Mouse (Mus musculus) spleen, adult 2 months (tissue): Measurements from ENCODE around the gene Notch2. TPM values are rescaled to one million over a fixed set of nuclear protein-coding genes. Genes with fewer than 3 reads are reported as not detected.

ENCODE experiments used
- DNase-seq, 2 experiments: peaks; one replicate each; pipeline versions ENCODE4 v3.0.0 to v3.0.0-alpha.2; 2012 to 2021; ENCODE audit warnings: low spot score in 2 of 2, low read depth in 1 of 2
- H3K27ac ChIP-seq: fragments of 200-500 bp; 2 replicates; pipeline ENCODE4 v1.5.1; 2012; ENCODE audit warnings: low read length, inconsistent platforms; ENCODE audit not compliant: insufficient read depth
- H3K27me3 ChIP-seq: fragments of 200-500 bp; 2 replicates; pipeline ENCODE4 v1.6.1; 2012; ENCODE audit warnings: mild to moderate bottlenecking, moderate library complexity, low read length, inconsistent platforms; ENCODE audit not compliant: control insufficient read depth, insufficient read depth
- H3K36me3 ChIP-seq: fragments of 200-500 bp; 2 replicates; pipeline ENCODE4 v1.6.1; 2012; ENCODE audit warnings: mild to moderate bottlenecking, low read length, inconsistent platforms; ENCODE audit not compliant: control insufficient read depth, insufficient read depth
- H3K4me1 ChIP-seq: fragments of 200-500 bp; 2 replicates; pipeline ENCODE4 v1.6.1; 2011; ENCODE audit warnings: inconsistent platforms; ENCODE audit not compliant: control insufficient read depth, insufficient read depth, insufficient read length
- H3K4me3 ChIP-seq: fragments of 200-500 bp; 2 replicates; pipeline ENCODE4 v1.5.1; 2011; ENCODE audit warnings: mild to moderate bottlenecking, inconsistent platforms; ENCODE audit not compliant: insufficient read depth, insufficient read length; ENCODE audit errors: extremely low read depth
- CTCF ChIP-seq: fragments of 200-500 bp; IDR thresholded peaks from 2 replicates; pipeline ENCODE4 v1.5.1; 2011; ENCODE audit warnings: mild to moderate bottlenecking, inconsistent platforms; ENCODE audit not compliant: insufficient read depth, insufficient read length, insufficient replicate concordance; ENCODE audit errors: extremely low read depth
- POLR2A ChIP-seq: fragments of 200-500 bp; IDR thresholded peaks from 2 replicates; pipeline ENCODE4 v1.6.1; 2011; ENCODE audit warnings: low read depth, low read length, inconsistent platforms
- WGBS: fragments of 180-500 bp; shearing (Covaris S2); methylation state at CpG from one replicate; pipeline ENCODE4 v1.1.7; 2018; 5-methylcytosine and 5-hydroxymethylcytosine counted together
- polyA plus RNA-seq: library from polyadenylated mRNA; depleted of rRNA; stranded (reverse); fragments of >200 nt; gene quantifications from 2 replicates; pipeline ENCODE4 v1.2.3, GENCODE M21; 2012

Notch2 gene
- polyA plus RNA-seq, 1 experiment, result 45.7 TPM

- H3K27me3 ChIP-seq, result no peaks in the 10 kb centered on the region
- 73% methylated on average over 5 of the region's 5 CpGs for WGBS
- H3K36me3 ChIP-seq, result no peaks in the 10 kb centered on the region
- peaks cover 18% of the 10 kb centered on the region; the same call in 1 of the 2 replicates for H3K4me1 ChIP-seq
- peak overlapping the region; percentile 47 for H3K27ac ChIP-seq
- TF ChIP-seq CTCF (no peak), POLR2A (no peak)
- no peak for DNase-seq
- H3K4me3 ChIP-seq, result no peak overlapping the region
These were observed 41.1 kb upstream of the Notch2 start for GRCm38 (mm10) chr3:97972200-97972599.

GRCm38 (mm10) chr3:97972707-97973106 is 40.6 kb upstream of the Notch2 start:
- WGBS, result 41% methylated on average over 4 of the region's 4 CpGs
- peaks cover 18% of the 10 kb centered on the region; the same call in 1 of the 2 replicates for H3K4me1 ChIP-seq
- peak overlapping the region; percentile 47 for H3K27ac ChIP-seq
- no peak overlapping the region for H3K4me3 ChIP-seq
- no peaks in the 10 kb centered on the region for H3K36me3 ChIP-seq
- H3K27me3 ChIP-seq, result no peaks in the 10 kb centered on the region
- peak in 1 of 2 experiments; percentile 29 for DNase-seq
- TF ChIP-seq POLR2A (no peak), CTCF (no peak)

GRCm38 (mm10) chr3:97973306-97973705 is 40.0 kb upstream of the Notch2 start:
- WGBS, result 66% methylated on average over 2 of the region's 2 CpGs
- H3K36me3 ChIP-seq, result no peaks in the 10 kb centered on the region
- DNase-seq, result no peak
- peak overlapping the region; percentile 47; the same call in 1 of the 2 replicates for H3K27ac ChIP-seq
- no peak overlapping the region for H3K4me3 ChIP-seq
- no peaks in the 10 kb centered on the region for H3K27me3 ChIP-seq
- TF ChIP-seq CTCF (no peak), POLR2A (no peak)
- H3K4me1 ChIP-seq, result peaks cover 21% of the 10 kb centered on the region; the same call in 1 of the 2 replicates

GRCm38 (mm10) chr3:97974197-97974770 is 39.0 kb upstream of the Notch2 start:
- H3K4me1 ChIP-seq, result peaks cover 23% of the 10 kb centered on the region; the same call in 1 of the 2 replicates
- H3K27ac ChIP-seq, result no peak overlapping the region
- no peak overlapping the region for H3K4me3 ChIP-seq
- TF ChIP-seq CTCF, result no peak
- no peak for TF ChIP-seq POLR2A
- H3K27me3 ChIP-seq, result no peaks in the 10 kb centered on the region
- 83% methylated on average over 6 of the region's 6 CpGs for WGBS
- DNase-seq, result no peak
- H3K36me3 ChIP-seq, result no peaks in the 10 kb centered on the region

GRCm38 (mm10) chr3:97976706-97977105 is 36.6 kb upstream of the Notch2 start:
- TF ChIP-seq POLR2A (no peak), CTCF (no peak)
- H3K27ac ChIP-seq, result no peak overlapping the region
- 87% methylated on average over 6 of the region's 6 CpGs for WGBS
- no peaks in the 10 kb centered on the region for H3K27me3 ChIP-seq
- DNase-seq, result no peak
- H3K4me1 ChIP-seq, result peaks cover 22% of the 10 kb centered on the region; the same call in 1 of the 2 replicates
- H3K4me3 ChIP-seq, result no peak overlapping the region
- no peaks in the 10 kb centered on the region for H3K36me3 ChIP-seq

GRCm38 (mm10) chr3:97978710-97979109 is 34.6 kb upstream of the Notch2 start:
- H3K27ac ChIP-seq, result peak overlapping the region; percentile 74
- 29% methylated on average over 2 of the region's 2 CpGs for WGBS
- peak overlapping the region; percentile 56 for H3K4me3 ChIP-seq

More at GRCm38 (mm10) chr3:97978710-97979109, 34.6 kb upstream of the Notch2 start:
- DNase-seq, result peak in 1 of 2 experiments; percentile 67
- Histone ChIP-seq H3K4me1 (peaks cover 10% of the 10 kb centered on the region; the same call in 1 of the 2 replicates), H3K36me3 (peaks cover 2% of the 10 kb centered on the region; the same call in 1 of the 2 replicates), H3K27me3 (no peaks in the 10 kb centered on the region)
- TF ChIP-seq CTCF (no peak), POLR2A (no peak)
